Mouse (Mus musculus) neural tube, embryonic 12.5 days (tissue): Measurements from ENCODE around the gene Specc1. TPM values are rescaled to one million over a fixed set of nuclear protein-coding genes. Genes with fewer than 3 reads are reported as not detected.
"Not testable (repeated sequence)": the region's sequence is repeated elsewhere in the genome, so short reads cannot be mapped to it uniquely, and the experiment has no call there.

ENCODE experiments used
- ATAC-seq: fragments of 200-750 bp; cut with Nextera tagmentation; 2 replicates; pipeline ENCODE4 v1.8.0; 2017; ENCODE audit warnings: low read depth, mild to moderate bottlenecking, moderate TSS enrichment, moderate library complexity; ENCODE audit not compliant: low FRiP score
- H3K27ac ChIP-seq: fragments of 300-500 bp; sonication (generic); 2 replicates; pipeline ENCODE4 v1.5.1; 2016
- H3K27me3 ChIP-seq: fragments of 300-500 bp; sonication (generic); replicated peaks from 2 replicates; pipeline ENCODE4 v1.6.1; 2016; ENCODE audit warnings: mild to moderate bottlenecking
- H3K36me3 ChIP-seq: fragments of 300-500 bp; sonication (generic); 2 replicates; pipeline ENCODE4 v1.6.1; 2016; ENCODE audit warnings: mild to moderate bottlenecking
- H3K4me1 ChIP-seq: fragments of 300-500 bp; sonication (generic); 2 replicates; pipeline ENCODE4 v1.6.1; 2016
- H3K4me2 ChIP-seq: fragments of 300-500 bp; sonication (generic); replicated peaks from 2 replicates; pipeline ENCODE4 v1.6.1; 2016; ENCODE audit warnings: mild to moderate bottlenecking
- H3K4me3 ChIP-seq: fragments of 300-500 bp; sonication (generic); 2 replicates; pipeline ENCODE4 v1.5.1; 2016
- H3K9ac ChIP-seq: fragments of 300-500 bp; sonication (generic); 2 replicates; pipeline ENCODE4 v1.6.1; 2016; ENCODE audit warnings: mild to moderate bottlenecking
- H3K9me3 ChIP-seq: fragments of 300-500 bp; sonication (generic); 2 replicates; pipeline ENCODE4 v1.6.1; 2016; ENCODE audit warnings: mild to moderate bottlenecking
- WGBS: fragments of 180-500 bp; shearing (Covaris S2); methylation state at CpG from one replicate; pipeline ENCODE4 v1.1.7; 2016; 5-methylcytosine and 5-hydroxymethylcytosine counted together
- polyA plus RNA-seq: library from polyadenylated mRNA; unstranded; fragments of >200 nt; fragmentation: Nextera tagmentation; extraction: Ambion mirVana; gene quantifications from 2 replicates; pipeline ENCODE4 v1.2.1, GENCODE M21; 2016

The Specc1 gene
- polyA plus RNA-seq, 1 experiment from 2014 or later, result 14.1 TPM

GRCm38 (mm10) chr11:61949315-61949714 is 7.2 kb upstream of the Specc1 start:
- H3K36me3 ChIP-seq, result no peaks in the 10 kb centered on the region
- ATAC-seq, result no peak
- H3K4me2 ChIP-seq, result no peak overlapping the region
- no peak overlapping the region for H3K4me3 ChIP-seq
- no peak overlapping the region for H3K9ac ChIP-seq
- H3K27ac ChIP-seq, result no peak overlapping the region
- H3K27me3 ChIP-seq, result no peaks in the 10 kb centered on the region
- no peaks in the 10 kb centered on the region for H3K9me3 ChIP-seq
- no peaks in the 10 kb centered on the region for H3K4me1 ChIP-seq
- WGBS, result under 1% methylated on average over 3 of the region's 3 CpGs

GRCm38 (mm10) chr11:61950632-61951031 is 5.9 kb upstream of the Specc1 start:
- Histone ChIP-seq H3K4me3 (no peak overlapping the region), H3K36me3 (no peaks in the 10 kb centered on the region), H3K4me2 (no peak overlapping the region), H3K27ac (no peak overlapping the region), H3K9me3 (no peaks in the 10 kb centered on the region), H3K9ac (no peak overlapping the region), H3K4me1 (no peaks in the 10 kb centered on the region), H3K27me3 (no peaks in the 10 kb centered on the region)
- 17% methylated on average over 10 of the region's 10 CpGs for WGBS
- no peak for ATAC-seq

- H3K4me1 ChIP-seq, result peaks cover 5% of the 10 kb centered on the region; the same call in 1 of the 2 replicates
- H3K36me3 ChIP-seq, result no peaks in the 10 kb centered on the region
- no peak overlapping the region for H3K4me3 ChIP-seq
- no peak overlapping the region for H3K27ac ChIP-seq
- no peak overlapping the region for H3K4me2 ChIP-seq
- WGBS, result 80% methylated on average over 6 of the region's 6 CpGs
- no peak overlapping the region for H3K9ac ChIP-seq
- H3K27me3 ChIP-seq, result peaks cover 18% of the 10 kb centered on the region
- ATAC-seq, result no peak
- H3K9me3 ChIP-seq, result no peaks in the 10 kb centered on the region
Measured at GRCm38 (mm10) chr11:61955136-61955535, 1.4 kb upstream of the Specc1 start.

GRCm38 (mm10) chr11:61955951-61956350 is 612 bp upstream of the Specc1 start:
- Histone ChIP-seq H3K4me3 (no peak overlapping the region), H3K27ac (no peak overlapping the region), H3K4me1 (peaks cover 5% of the 10 kb centered on the region; the same call in 1 of the 2 replicates), H3K4me2 (peak overlapping the region; percentile 100), H3K9me3 (no peaks in the 10 kb centered on the region), H3K9ac (no peak overlapping the region), H3K36me3 (no peaks in the 10 kb centered on the region), H3K27me3 (peaks cover 18% of the 10 kb centered on the region)
- 82% methylated on average over 6 of the region's 6 CpGs for WGBS
- ATAC-seq, result no peak

GRCm38 (mm10) chr11:61957296-61957813 is 792 bp downstream of the Specc1 start:
- 6% methylated on average over 25 of the region's 25 CpGs for WGBS

GRCm38 (mm10) chr11:61958706-61959105 is 2.1 kb downstream of the Specc1 start:
- H3K4me3 ChIP-seq, H3K36me3 ChIP-seq, H3K9me3 ChIP-seq, ATAC-seq, H3K4me1 ChIP-seq, H3K27ac ChIP-seq, H3K9ac ChIP-seq, H3K4me2 ChIP-seq: not testable (repeated sequence)
- WGBS, result 56% methylated on average over 6 of the region's 6 CpGs
- H3K27me3 ChIP-seq, result peaks cover 18% of the 10 kb centered on the region

More at GRCm38 (mm10) chr11:61957296-61957813, 792 bp downstream of the Specc1 start:
- H3K9ac ChIP-seq, result peak overlapping the region; percentile 61
- peaks cover 5% of the 10 kb centered on the region; the same call in 1 of the 2 replicates for H3K4me1 ChIP-seq
- H3K27ac ChIP-seq, result no peak overlapping the region
- H3K27me3 ChIP-seq, result peaks cover 18% of the 10 kb centered on the region
- H3K9me3 ChIP-seq, result no peaks in the 10 kb centered on the region
- ATAC-seq, result no peak
- no peaks in the 10 kb centered on the region for H3K36me3 ChIP-seq
- H3K4me2 ChIP-seq, result peak overlapping the region; percentile 100
- peak overlapping the region; percentile 63 for H3K4me3 ChIP-seq

GRCm38 (mm10) chr11:61960096-61960495 is 3.5 kb downstream of the Specc1 start:
- Histone ChIP-seq H3K4me1 (peaks cover 5% of the 10 kb centered on the region; the same call in 1 of the 2 replicates), H3K9me3 (no peaks in the 10 kb centered on the region), H3K27ac (no peak overlapping the region), H3K27me3 (peaks cover 18% of the 10 kb centered on the region), H3K4me2 (no peak overlapping the region), H3K36me3 (no peaks in the 10 kb centered on the region), H3K4me3 (no peak overlapping the region), H3K9ac (no peak overlapping the region)
- whole genome bisulfite sequencing, result 90% methylated on average over 2 of the region's 2 CpGs
- no peak for ATAC-seq

GRCm38 (mm10) chr11:61962684-61963083 is 6.1 kb downstream of the Specc1 start:
- ATAC-seq, result no peak
- no peak overlapping the region for H3K4me3 ChIP-seq

GRCm38 (mm10) chr11:61963193-61963592 is 6.6 kb downstream of the Specc1 start:
- no peak for ATAC-seq
- no peak overlapping the region for H3K4me3 ChIP-seq
- 78% methylated on average over 3 of the region's 3 CpGs for WGBS
- no peak overlapping the region for H3K4me2 ChIP-seq
- no peaks in the 10 kb centered on the region for H3K36me3 ChIP-seq
- no peaks in the 10 kb centered on the region for H3K4me1 ChIP-seq
- H3K9ac ChIP-seq, result no peak overlapping the region
- no peaks in the 10 kb centered on the region for H3K9me3 ChIP-seq
- no peak overlapping the region for H3K27ac ChIP-seq
- H3K27me3 ChIP-seq, result peaks cover 7% of the 10 kb centered on the region; the same call in 1 of the 2 replicates

More at GRCm38 (mm10) chr11:61962684-61963083, 6.1 kb downstream of the Specc1 start:
- no peak overlapping the region for H3K4me2 ChIP-seq
- H3K27me3 ChIP-seq, result peaks cover 12% of the 10 kb centered on the region
- no peaks in the 10 kb centered on the region for H3K9me3 ChIP-seq
- 84% methylated on average over 6 of the region's 6 CpGs for WGBS
- H3K36me3 ChIP-seq, result no peaks in the 10 kb centered on the region
- no peak overlapping the region for H3K27ac ChIP-seq
- H3K4me1 ChIP-seq, result no peaks in the 10 kb centered on the region
- H3K9ac ChIP-seq, result no peak overlapping the region

- WGBS, result 91% methylated on average over 5 of the region's 5 CpGs
- ATAC-seq, result no peak
- H3K27ac ChIP-seq, result no peak overlapping the region
Measured at GRCm38 (mm10) chr11:61964611-61965010, 8.0 kb downstream of the Specc1 start.

GRCm38 (mm10) chr11:61967034-61967433 is 10.5 kb downstream of the Specc1 start:
- H3K27me3 ChIP-seq, result no peaks in the 10 kb centered on the region
- WGBS, result 88% methylated on average over 8 of the region's 8 CpGs
- H3K9ac ChIP-seq, result no peak overlapping the region
- no peak overlapping the region for H3K27ac ChIP-seq
- H3K4me1 ChIP-seq, result no peaks in the 10 kb centered on the region
- ATAC-seq, result no peak
- no peak overlapping the region for H3K4me2 ChIP-seq
- H3K36me3 ChIP-seq, result no peaks in the 10 kb centered on the region
- H3K9me3 ChIP-seq, result no peaks in the 10 kb centered on the region
- H3K4me3 ChIP-seq, result no peak overlapping the region

More at GRCm38 (mm10) chr11:61964611-61965010, 8.0 kb downstream of the Specc1 start:
- Histone ChIP-seq H3K4me3 (no peak overlapping the region), H3K4me1 (no peaks in the 10 kb centered on the region), H3K36me3 (no peaks in the 10 kb centered on the region), H3K27me3 (no peaks in the 10 kb centered on the region), H3K4me2 (no peak overlapping the region), H3K9me3 (no peaks in the 10 kb centered on the region), H3K9ac (no peak overlapping the region)

- H3K36me3 ChIP-seq, result no peaks in the 10 kb centered on the region
- no peak overlapping the region for H3K4me2 ChIP-seq
- H3K27ac ChIP-seq, result no peak overlapping the region
- ATAC-seq, result no peak
- 0 out of 2 replicates have a peak, but pooled peaks cover 4% of the 10 kb centered on the region for H3K4me1 ChIP-seq
- no peak overlapping the region for H3K4me3 ChIP-seq
- 95% methylated on average over 2 of the region's 2 CpGs for WGBS
- no peaks in the 10 kb centered on the region for H3K9me3 ChIP-seq
- no peak overlapping the region for H3K9ac ChIP-seq
- H3K27me3 ChIP-seq, result no peaks in the 10 kb centered on the region
Measured at GRCm38 (mm10) chr11:61968875-61969274, 12.3 kb downstream of the Specc1 start.

- Histone ChIP-seq H3K27me3 (no peaks in the 10 kb centered on the region), H3K4me1 (0 out of 2 replicates have a peak, but pooled peaks cover 4% of the 10 kb centered on the region), H3K27ac (no peak overlapping the region), H3K4me3 (no peak overlapping the region), H3K9me3 (no peaks in the 10 kb centered on the region), H3K9ac (no peak overlapping the region), H3K36me3 (no peaks in the 10 kb centered on the region), H3K4me2 (no peak overlapping the region)
- WGBS, result 55% methylated on average over 5 of the region's 5 CpGs
- no peak for ATAC-seq
Measured at GRCm38 (mm10) chr11:61970901-61971300, 14.3 kb downstream of the Specc1 start.
